Mouse (Mus musculus): ENCODE measurements around the gene Slamf9. TPM values are rescaled to one million over a fixed set of nuclear protein-coding genes. Genes with fewer than 3 reads are reported as not detected.
A peak's percentile ranks its signal among the peaks of the same experiment; 100 is the strongest.

Slamf9 gene
- polyA plus RNA-seq, 1 experiment from 2014 or later: 0.21 TPM

DNA sequence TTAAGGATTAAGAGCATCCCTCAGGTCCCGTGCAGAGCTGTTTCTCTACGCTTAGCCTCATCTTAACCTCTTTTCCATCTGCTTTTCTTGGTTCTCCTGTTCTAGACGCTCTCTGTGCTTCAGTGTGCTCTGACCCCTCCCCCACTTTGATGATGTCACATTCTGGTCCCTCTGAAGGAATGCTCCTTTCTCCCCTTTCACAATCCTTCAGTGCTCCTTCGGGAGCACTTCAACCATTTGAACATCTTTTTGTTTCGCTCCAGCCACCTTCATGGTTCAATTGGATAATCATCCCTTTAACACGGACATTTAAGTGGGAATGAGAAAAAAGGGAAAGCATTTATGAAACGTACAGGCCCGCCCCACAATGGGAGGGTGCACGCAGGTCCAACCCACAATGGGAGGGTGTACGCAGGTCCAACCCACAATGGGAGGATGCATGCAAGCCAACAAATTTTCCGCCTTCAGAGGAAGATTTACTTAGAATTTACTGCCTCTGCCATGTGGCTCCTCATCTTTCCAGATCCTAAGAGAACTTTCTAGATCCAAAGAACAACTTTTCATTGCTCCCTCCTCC, 6.8 kb upstream of the Slamf9 start:
- Histone ChIP-seq H3K9ac (no peak overlapping the region), H3K27ac (no peak overlapping the region)
- WGBS: 79% methylated on average over 11 of the region's 11 CpGs

DNA sequence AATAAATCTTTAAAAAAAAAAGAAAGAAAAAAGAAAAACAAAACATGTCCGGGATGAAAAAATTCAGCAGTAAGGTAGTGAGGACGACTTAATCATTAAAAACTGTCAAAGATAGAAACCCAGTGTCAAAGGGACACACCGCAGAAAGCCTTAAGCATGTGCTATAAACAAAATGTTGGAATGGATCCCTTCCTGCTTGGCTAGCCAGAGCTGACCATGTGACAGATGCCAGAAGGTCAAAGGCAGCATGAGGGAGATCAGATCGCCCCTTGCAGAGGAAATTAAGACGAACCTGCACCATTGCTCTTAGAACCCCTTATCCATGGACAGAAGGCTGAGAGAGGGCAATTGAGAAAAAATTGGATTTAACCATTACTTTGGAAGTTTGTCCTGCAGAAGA, 5.8 kb upstream of the Slamf9 start:
- Histone ChIP-seq H3K9me3 (replicated peaks) (no peaks in the 10 kb centered on the region), H3K36me3 (ENCODE audit: poor library complexity, severe bottlenecking) (no peaks in the 10 kb centered on the region), H3K27ac (no peak overlapping the region), H3K27me3 (no peaks in the 10 kb centered on the region), H3K4me2 (no peak overlapping the region), H3K9ac (no peak overlapping the region), H3K4me1 (no peaks in the 10 kb centered on the region), H3K4me3 (no peak overlapping the region)
- no peak for ATAC-seq
- 93% methylated on average over 5 of the region's 5 CpGs for WGBS

More for the DNA sequence above, 6.8 kb upstream of the Slamf9 start:
- ATAC-seq: no peak
- Histone ChIP-seq H3K27me3 (no peaks in the 10 kb centered on the region), H3K36me3 (ENCODE audit: poor library complexity, severe bottlenecking) (no peaks in the 10 kb centered on the region), H3K4me3 (no peak overlapping the region), H3K4me2 (no peak overlapping the region), H3K4me1 (no peaks in the 10 kb centered on the region), H3K9me3 (replicated peaks) (no peaks in the 10 kb centered on the region)

DNA sequence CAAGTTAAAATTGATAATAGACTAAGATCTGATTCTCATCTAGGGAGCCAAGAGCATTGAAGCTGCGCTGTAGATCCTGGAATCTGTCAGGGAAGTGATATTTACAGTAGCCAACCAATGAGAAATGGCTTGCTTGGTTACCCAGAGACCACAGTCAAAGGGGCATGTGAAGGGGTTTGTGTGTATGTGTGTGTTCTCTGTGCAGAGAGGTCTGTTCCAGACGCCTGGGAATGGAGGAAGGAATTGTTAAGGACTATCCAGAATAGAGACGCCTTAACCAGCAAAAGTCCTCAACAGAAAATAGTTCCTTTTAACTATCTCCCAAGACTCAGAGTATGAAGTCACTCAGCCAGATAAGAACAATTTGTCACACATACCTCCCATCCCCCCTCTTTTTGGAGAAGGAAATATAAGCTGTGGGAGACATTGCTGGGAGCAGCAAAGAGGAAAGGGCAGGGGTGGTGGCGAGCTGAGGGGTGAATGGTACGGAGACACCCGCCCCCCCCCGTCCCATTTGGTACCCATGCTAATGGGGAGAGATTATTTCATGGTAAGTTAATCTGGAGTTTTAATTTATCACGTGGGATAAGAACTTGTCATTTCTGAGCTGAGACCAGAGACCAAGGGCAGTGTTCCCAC, 5.2 kb upstream of the Slamf9 start:
- H3K9ac ChIP-seq: no peak overlapping the region

DNA sequence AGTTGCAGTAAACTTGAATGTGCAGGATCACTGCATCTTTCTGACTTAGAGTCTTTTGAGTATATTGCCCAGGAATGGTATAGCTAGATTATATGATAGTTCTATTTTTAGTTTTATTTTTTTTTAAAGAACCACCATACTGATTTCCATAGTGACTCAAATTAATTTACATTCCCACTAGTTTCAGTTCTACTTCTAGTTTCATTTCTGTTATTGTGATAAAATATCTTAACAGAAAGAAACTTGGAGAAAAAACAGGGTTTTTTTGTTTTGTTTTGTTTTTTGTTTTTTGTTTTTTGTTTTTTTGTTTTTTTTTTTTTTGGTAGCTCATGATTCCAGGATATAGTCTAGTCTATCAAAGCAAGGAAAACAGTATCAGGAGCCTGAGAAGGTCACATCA, 2.2 kb upstream of the Slamf9 start:
- Histone ChIP-seq H3K4me3 (no peak overlapping the region), H3K36me3 (ENCODE audit: poor library complexity, severe bottlenecking) (no peaks in the 10 kb centered on the region), H3K9me3 (replicated peaks) (no peaks in the 10 kb centered on the region), H3K4me1 (no peaks in the 10 kb centered on the region), H3K27ac (no peak overlapping the region), H3K4me2 (no peak overlapping the region), H3K9ac (no peak overlapping the region), H3K27me3 (no peaks in the 10 kb centered on the region)
- no peak for ATAC-seq

More for the DNA sequence above, 5.2 kb upstream of the Slamf9 start:
- Histone ChIP-seq H3K9me3 (replicated peaks) (no peaks in the 10 kb centered on the region), H3K36me3 (ENCODE audit: poor library complexity, severe bottlenecking) (no peaks in the 10 kb centered on the region), H3K4me3 (no peak overlapping the region), H3K4me1 (no peaks in the 10 kb centered on the region), H3K4me2 (no peak overlapping the region), H3K27ac (no peak overlapping the region), H3K27me3 (no peaks in the 10 kb centered on the region)
- WGBS: 78% methylated on average over 8 of the region's 8 CpGs
- ATAC-seq: no peak

DNA sequence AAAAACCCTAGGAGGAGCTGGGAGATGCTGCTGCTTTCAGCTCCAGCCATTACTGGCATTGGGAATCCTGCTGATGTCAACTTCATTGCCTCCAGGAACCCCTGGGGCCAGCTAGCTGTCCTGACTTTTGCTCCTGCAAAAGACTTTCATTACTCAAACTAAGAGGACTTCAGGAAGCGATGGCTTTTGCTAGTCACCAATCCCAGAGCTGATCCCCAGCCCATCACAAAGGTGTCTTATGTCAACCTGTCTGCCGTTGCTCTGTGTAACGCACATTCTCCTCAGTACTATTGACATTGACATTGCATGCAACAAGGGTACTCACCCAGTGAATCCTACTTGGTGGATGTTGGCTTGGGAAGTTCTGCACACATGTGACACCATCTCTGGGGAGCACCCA, 962 bp upstream of the Slamf9 start:
- Histone ChIP-seq H3K4me3 (no peak overlapping the region), H3K27ac (no peak overlapping the region), H3K4me1 (no peaks in the 10 kb centered on the region), H3K9ac (no peak overlapping the region), H3K9me3 (replicated peaks) (no peaks in the 10 kb centered on the region), H3K27me3 (no peaks in the 10 kb centered on the region), H3K36me3 (ENCODE audit: poor library complexity, severe bottlenecking) (no peaks in the 10 kb centered on the region), H3K4me2 (no peak overlapping the region)
- 85% methylated on average over 3 of the region's 3 CpGs for WGBS
- no peak for ATAC-seq

DNA sequence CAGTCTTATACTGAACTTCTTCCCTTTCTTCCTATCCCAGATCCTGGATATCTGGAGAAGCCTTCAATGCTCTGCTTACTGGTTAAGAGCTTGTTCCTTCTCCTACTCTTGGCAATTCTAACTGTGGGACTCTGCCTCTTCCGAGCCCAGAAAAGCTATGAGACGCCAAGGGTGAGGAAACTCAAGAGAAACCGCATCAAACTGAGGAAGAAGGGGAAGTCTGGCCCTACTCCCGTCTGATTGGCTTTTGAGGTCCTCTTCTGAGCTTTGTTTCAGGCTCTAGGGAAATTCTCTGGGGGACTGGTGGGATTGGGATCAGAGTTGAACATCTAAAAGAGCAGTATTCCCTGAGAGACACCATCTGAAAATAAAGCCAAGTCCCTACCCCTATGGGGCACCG, 2.9 kb downstream of the Slamf9 start:
- H3K27ac ChIP-seq: no peak overlapping the region
- H3K4me3 ChIP-seq: no peak overlapping the region
- H3K36me3 ChIP-seq (ENCODE audit: poor library complexity, severe bottlenecking): no peaks in the 10 kb centered on the region
- H3K9ac ChIP-seq: no peak overlapping the region
- no peak for ATAC-seq
- H3K27me3 ChIP-seq: 0 out of 2 replicates have a peak, but pooled peaks cover 4% of the 10 kb centered on the region
- no peak overlapping the region for H3K4me2 ChIP-seq
- H3K9me3 ChIP-seq (replicated peaks): no peaks in the 10 kb centered on the region
- H3K4me1 ChIP-seq: peaks cover 9% of the 10 kb centered on the region
- WGBS: 83% methylated on average over 5 of the region's 5 CpGs

DNA sequence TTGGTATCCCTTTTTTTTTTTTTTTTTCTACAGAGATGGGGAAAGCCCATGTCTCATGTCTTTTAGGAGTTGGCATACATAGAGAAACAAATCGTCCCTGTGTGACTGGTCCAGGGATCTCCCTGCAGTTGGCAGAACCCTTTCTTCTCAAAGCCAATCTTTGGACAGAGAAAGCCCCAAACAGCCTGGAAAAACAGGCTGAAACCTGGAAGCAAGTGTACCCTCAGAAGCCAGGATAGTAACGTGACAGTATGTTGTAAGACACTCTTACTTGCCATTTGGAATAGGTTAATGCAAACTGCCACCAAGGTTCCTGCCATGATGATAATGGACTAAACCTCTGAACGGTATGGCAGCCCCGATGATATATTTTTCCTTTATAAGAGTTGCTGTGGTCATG, 5.2 kb downstream of the Slamf9 start:
- H3K4me3 ChIP-seq: no peak overlapping the region
- no peak for ATAC-seq
- H3K4me1 ChIP-seq: peaks cover 32% of the 10 kb centered on the region
- H3K36me3 ChIP-seq (ENCODE audit: poor library complexity, severe bottlenecking): peaks cover 9% of the 10 kb centered on the region; the same call in 1 of the 2 replicates
- no peak overlapping the region for H3K27ac ChIP-seq
- H3K27me3 ChIP-seq: 0 out of 2 replicates have a peak, but pooled peaks cover 4% of the 10 kb centered on the region
- H3K9ac ChIP-seq: no peak overlapping the region
- 94% methylated on average over 4 of the region's 4 CpGs for WGBS
- no peak overlapping the region for H3K4me2 ChIP-seq
- no peaks in the 10 kb centered on the region for H3K9me3 ChIP-seq (replicated peaks)

DNA sequence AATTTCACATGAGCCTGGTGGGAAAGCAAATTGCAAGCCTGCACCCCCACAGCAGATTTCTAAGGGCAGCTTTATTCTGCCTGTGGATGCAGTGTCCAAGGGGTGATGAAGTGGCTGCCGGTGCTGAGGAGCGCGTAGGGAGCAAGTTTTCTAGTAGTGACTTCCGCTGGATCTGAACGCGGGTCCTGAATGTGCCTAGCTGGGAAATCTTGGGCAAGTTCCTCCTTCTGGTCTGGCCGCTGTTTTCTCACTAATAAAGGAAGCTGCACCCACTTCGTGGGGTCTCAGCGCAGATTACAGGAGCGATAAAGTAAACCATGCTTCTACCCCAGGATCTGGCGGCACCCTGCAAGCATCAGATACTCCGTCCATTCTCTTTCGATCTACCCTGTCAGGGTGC, 6.0 kb downstream of the Slamf9 start:
- peaks cover 9% of the 10 kb centered on the region; the same call in 1 of the 2 replicates for H3K36me3 ChIP-seq (ENCODE audit: poor library complexity, severe bottlenecking)
- no peak overlapping the region for H3K27ac ChIP-seq
- 0 out of 2 replicates have a peak, but pooled peaks cover 4% of the 10 kb centered on the region for H3K27me3 ChIP-seq
- H3K9ac ChIP-seq: peak overlapping the region; percentile 62
- peak overlapping the region; percentile 93 for H3K4me2 ChIP-seq
- WGBS: 20% methylated on average over 13 of the region's 13 CpGs
- no peak for ATAC-seq
- peak overlapping the region; percentile 67 for H3K4me3 ChIP-seq
- H3K9me3 ChIP-seq (replicated peaks): no peaks in the 10 kb centered on the region
- H3K4me1 ChIP-seq: peaks cover 40% of the 10 kb centered on the region

DNA sequence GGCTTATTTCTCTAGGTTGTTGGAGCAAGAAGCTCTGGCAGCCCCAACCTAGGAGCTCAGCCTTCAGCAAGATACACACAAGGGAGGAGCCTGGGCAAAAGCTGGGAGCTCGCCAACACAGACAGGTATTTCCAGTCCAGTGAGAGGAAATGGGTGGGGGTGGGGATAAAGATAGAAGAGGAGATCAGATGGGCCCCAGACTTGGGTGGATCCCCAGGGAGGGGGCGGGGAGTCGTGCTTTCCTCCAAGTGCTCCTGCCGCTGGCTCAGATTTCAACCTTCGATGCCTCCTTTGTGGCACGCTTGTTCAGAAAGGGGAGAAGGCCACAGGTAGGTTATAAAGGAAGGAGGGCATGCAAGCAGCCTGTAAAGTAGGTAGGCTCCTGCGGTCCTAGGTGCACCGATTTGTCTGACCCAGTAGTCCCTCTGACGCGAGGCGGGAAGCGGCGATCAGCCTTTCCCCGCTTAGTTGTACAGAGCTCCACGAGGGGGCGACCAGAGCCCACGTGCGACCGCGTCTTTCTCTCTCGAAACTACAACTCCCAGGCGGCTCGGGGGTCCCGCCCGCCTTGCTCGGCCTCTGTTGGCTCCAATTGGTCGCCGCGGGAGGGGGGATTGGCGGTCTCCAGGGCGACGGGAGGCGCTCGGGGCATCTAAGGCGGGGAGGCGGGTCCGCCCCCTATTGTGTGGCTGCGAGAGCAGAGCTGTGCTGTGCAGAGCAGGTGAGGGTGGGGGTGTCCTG, 6.6 kb downstream of the Slamf9 start, which contains the start of gene Igsf9:
Gene Igsf9 (plus strand): TSS at position 249 of the 741 bp plus-strand sequence.
- Histone ChIP-seq H3K27ac (peak within 1 kb of the TSS; percentile 79), H3K4me2 (peak within 1 kb of the TSS; percentile 93), H3K27me3 (0 out of 2 replicates have a peak, but pooled peaks cover 4% of the 10 kb centered on the region), H3K9me3 (replicated peaks) (no peaks in the 10 kb centered on the region), H3K9ac (peak within 1 kb of the TSS; percentile 88), H3K4me1 (peaks cover 46% of the 10 kb centered on the region), H3K4me3 (peak within 1 kb of the TSS; percentile 67), H3K36me3 (ENCODE audit: poor library complexity, severe bottlenecking) (peaks cover 9% of the 10 kb centered on the region; the same call in 1 of the 2 replicates)
- under 1% methylated on average over 38 of the region's 38 CpGs for WGBS
- peak; percentile 94 for ATAC-seq

DNA sequence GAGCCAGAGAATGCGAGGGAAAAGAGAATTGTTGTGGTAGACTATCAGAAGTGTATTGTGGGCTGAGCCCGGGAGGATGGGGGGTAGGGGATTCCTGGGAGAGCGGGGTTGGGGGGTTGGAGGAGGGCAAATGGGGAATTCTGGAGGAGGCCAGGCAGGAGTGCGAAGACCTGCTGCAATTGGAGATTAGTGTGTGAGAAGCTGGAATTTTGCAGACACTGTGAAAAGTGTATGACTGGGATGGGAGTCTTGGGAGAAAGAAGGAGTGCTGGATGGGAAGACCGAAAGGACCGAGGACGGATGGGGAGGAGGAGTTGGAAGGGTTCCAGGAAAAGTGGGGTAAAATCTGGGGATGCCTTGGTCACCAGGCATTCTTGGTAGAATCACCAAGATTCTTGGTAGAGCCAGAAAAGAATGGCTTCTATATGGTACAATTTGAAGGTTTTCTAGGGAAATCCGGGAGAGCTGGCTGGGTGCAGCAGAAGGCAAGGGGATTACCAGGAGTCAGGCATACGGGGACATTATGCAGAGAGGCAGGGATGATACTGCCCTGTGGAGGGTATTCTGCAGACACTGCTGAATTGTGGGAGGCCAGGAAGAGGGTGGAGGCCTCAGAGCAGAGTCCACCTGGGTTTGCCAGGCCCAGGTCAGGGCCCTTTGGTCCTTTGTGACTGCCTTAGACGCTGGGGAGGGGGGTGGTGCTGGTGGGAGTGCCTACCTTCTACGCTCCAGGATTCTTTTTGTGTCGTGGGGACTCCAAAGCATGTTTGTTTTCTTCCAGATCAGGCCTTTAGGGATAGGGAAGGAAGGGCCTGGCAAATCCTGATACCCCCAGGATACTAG, 7.6 kb downstream of the Slamf9 start:
- Histone ChIP-seq H3K4me2 (peak overlapping the region; percentile 93), H3K36me3 (ENCODE audit: poor library complexity, severe bottlenecking) (peaks cover 18% of the 10 kb centered on the region), H3K4me1 (peaks cover 56% of the 10 kb centered on the region), H3K27ac (peak overlapping the region; percentile 79), H3K4me3 (peak overlapping the region; percentile 67), H3K9ac (peak overlapping the region; percentile 88), H3K27me3 (0 out of 2 replicates have a peak, but pooled peaks cover 4% of the 10 kb centered on the region), H3K9me3 (replicated peaks) (no peaks in the 10 kb centered on the region)
- 0% methylated on average over 12 of the region's 12 CpGs for WGBS
- peak; percentile 16 for ATAC-seq

DNA sequence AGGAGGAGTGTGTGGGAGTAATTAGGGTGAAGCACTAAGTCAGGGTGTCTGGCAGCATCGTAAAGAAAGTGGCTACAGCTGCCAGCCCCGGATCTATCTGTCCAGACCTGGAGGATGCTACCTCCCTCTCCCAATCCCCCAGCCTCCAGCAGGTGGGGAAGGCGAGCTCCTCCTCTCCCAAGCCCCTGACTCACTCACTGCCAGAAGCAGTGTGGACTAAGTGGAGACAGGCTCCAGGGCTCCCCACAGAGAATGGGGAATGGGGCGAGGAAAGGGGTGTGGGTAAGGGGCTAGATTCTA, 8.2 kb downstream of the Slamf9 start:
- Histone ChIP-seq H3K27me3 (0 out of 2 replicates have a peak, but pooled peaks cover 4% of the 10 kb centered on the region), H3K36me3 (ENCODE audit: poor library complexity, severe bottlenecking) (peaks cover 24% of the 10 kb centered on the region), H3K9me3 (replicated peaks) (no peaks in the 10 kb centered on the region), H3K9ac (peak overlapping the region; percentile 88), H3K4me3 (peak overlapping the region; percentile 67), H3K4me2 (peak overlapping the region; percentile 93), H3K27ac (peak overlapping the region; percentile 79), H3K4me1 (peaks cover 61% of the 10 kb centered on the region)
- ATAC-seq: no peak
- 2% methylated on average over 4 of the region's 4 CpGs for WGBS

Data from forebrain, embryonic 13.5 days (tissue).